Mouse (Mus musculus) myocyte (in vitro differentiated cells): ENCODE measurements at regions not wholly inside any gene's neighbourhood (a gene's known extent, or its start where the extent isn't known, plus 50 kb on each side); places are given as distances from the start of the nearest gene placed in this dataset.

Experiments used
- H3K27me3 ChIP-seq: one replicate; pipeline ENCODE4 v1.6.1; 2011; ENCODE audit not compliant: control insufficient read depth, insufficient read depth, insufficient read length
- H3K36me3 ChIP-seq: one replicate; pipeline ENCODE4 v1.6.1; 2011; ENCODE audit not compliant: control insufficient read depth, insufficient read depth
- H3K4me2 ChIP-seq: one replicate; pipeline ENCODE4 v1.6.1; 2011; ENCODE audit warnings: low read depth, control low read depth
- H3K4me3 ChIP-seq: one replicate; pipeline ENCODE4 v1.5.1; 2011; ENCODE audit warnings: mild to moderate bottlenecking, control low read depth, moderate library complexity
- H3K79me2 ChIP-seq: one replicate; pipeline ENCODE4 v1.6.1; 2011; ENCODE audit not compliant: control insufficient read depth, insufficient read depth
- H3ac ChIP-seq: one replicate; pipeline ENCODE4 v1.6.1; 2011; ENCODE audit not compliant: control insufficient read depth, insufficient read length
- CEBPB ChIP-seq: IDR thresholded peaks from 2 replicates; pipeline ENCODE4 v1.6.1; 2011; ENCODE audit warnings: mild to moderate bottlenecking, moderate library complexity; ENCODE audit not compliant: poor library complexity, insufficient read depth, severe bottlenecking
- E2F4 ChIP-seq: IDR thresholded peaks from one replicate; pipeline ENCODE4 v1.6.1; 2011; ENCODE audit warnings: mild to moderate bottlenecking, control low read depth, moderate library complexity; ENCODE audit not compliant: insufficient read depth
- MAX ChIP-seq: IDR thresholded peaks from one replicate; pipeline ENCODE4 v1.6.1; 2011; ENCODE audit warnings: low read depth, mild to moderate bottlenecking, control low read depth
- MYOD1 ChIP-seq, 3 experiments: IDR thresholded peaks; one replicate each; pipeline ENCODE4 v1.6.1; 2011; ENCODE audit warnings: control low read depth in 2 of 3, low read depth in 2 of 3, mild to moderate bottlenecking in 2 of 3, moderate library complexity in 1 of 3; ENCODE audit not compliant: insufficient read length in 2 of 3, control insufficient read depth in 1 of 3
- MYOG ChIP-seq, 3 experiments: IDR thresholded peaks; one replicate each; pipeline ENCODE4 v1.6.1; 2011; ENCODE audit warnings: control low read depth in 2 of 3, low read depth in 2 of 3, mild to moderate bottlenecking in 2 of 3; ENCODE audit not compliant: insufficient read length in 2 of 3, control insufficient read depth in 1 of 3, insufficient read depth in 1 of 3
- POLR2A ChIP-seq: IDR thresholded peaks from one replicate; pipeline ENCODE4 v1.6.1; 2011; ENCODE audit warnings: low read depth, mild to moderate bottlenecking, control low read depth, moderate library complexity; ENCODE audit not compliant: insufficient read length
- POLR2AphosphoS2 ChIP-seq: IDR thresholded peaks from one replicate; pipeline ENCODE4 v1.6.1; 2011; ENCODE audit warnings: low read depth, control low read depth; ENCODE audit not compliant: insufficient read length
- REST ChIP-seq: IDR thresholded peaks from one replicate; pipeline ENCODE4 v1.6.1; 2011; ENCODE audit warnings: mild to moderate bottlenecking, control low read depth, moderate library complexity; ENCODE audit not compliant: insufficient read depth, insufficient read length
- SRF ChIP-seq: IDR thresholded peaks from one replicate; pipeline ENCODE4 v1.6.1; 2011; ENCODE audit warnings: low read depth; ENCODE audit not compliant: control insufficient read depth, insufficient read length
- TCF12 ChIP-seq: IDR thresholded peaks from one replicate; pipeline ENCODE4 v1.6.1; 2011; ENCODE audit warnings: mild to moderate bottlenecking, control low read depth; ENCODE audit not compliant: poor library complexity, insufficient read depth, severe bottlenecking
- TCF3 ChIP-seq: IDR thresholded peaks from one replicate; pipeline ENCODE4 v1.6.1; 2011; ENCODE audit warnings: low read depth, control low read depth; ENCODE audit not compliant: insufficient read length
- USF1 ChIP-seq: IDR thresholded peaks from one replicate; pipeline ENCODE4 v1.6.1; 2011; ENCODE audit warnings: low read depth, mild to moderate bottlenecking, control low read depth, moderate library complexity

DNA sequence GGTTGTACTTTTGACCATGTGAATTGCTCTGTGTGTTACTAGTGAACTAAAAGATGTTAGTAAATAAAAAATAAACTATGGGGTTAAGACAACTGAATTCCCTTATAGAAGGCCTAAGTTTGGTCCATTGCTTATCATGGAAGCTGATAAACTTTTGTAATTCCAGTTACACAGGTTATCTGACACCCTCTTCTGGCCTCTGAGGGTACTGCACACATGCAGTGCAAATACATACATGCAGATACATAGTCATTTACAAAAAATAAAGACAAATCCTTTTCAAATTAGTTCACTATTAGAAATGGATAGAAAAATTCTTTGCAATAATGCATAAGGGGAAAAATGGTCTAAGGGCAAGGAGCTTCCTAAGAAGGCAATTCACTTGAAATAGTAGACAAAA is 156.4 kb downstream of the Tshz3 start:
- no peaks in the 10 kb centered on the region for H3K36me3 ChIP-seq
- no peaks in the 10 kb centered on the region for H3K27me3 ChIP-seq

DNA sequence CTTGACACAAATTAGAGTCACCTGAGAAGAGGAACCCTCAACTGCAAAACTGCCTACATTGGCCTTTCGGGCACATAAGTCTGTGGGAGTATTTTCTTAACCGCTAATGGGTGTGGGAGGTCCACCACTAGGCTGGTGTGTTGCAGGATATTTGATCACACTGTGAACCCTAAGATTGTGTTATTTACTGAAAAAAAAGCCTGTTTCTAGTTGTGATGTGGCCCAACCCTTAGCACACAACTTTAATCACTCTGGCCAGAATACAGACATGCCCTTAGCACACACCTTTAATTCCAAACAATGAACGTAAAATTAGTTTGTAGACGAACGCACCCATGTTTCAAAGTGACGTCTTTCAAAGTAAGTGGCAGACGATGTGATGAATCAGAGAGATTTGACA is 161.5 kb downstream of the Tshz3 start:
- Histone ChIP-seq H3K4me3 (no peak overlapping the region), H3ac (no peak overlapping the region)
- TF ChIP-seq E2F4 (no peak), POLR2AphosphoS2 (no peak), TCF3 (no peak), MYOG (IDR thresholded peaks at IDR 0.05; ENCODE audit: control insufficient read depth in 1 of 3, insufficient read depth in 1 of 3, insufficient read length in 2 of 3, low read depth in 2 of 3) (no peak), USF1 (no peak), MYOD1 (IDR thresholded peaks at IDR 0.05; ENCODE audit: control insufficient read depth in 1 of 3, insufficient read length in 2 of 3, low read depth in 2 of 3) (no peak), POLR2A (no peak), MAX (no peak), REST (no peak), TCF12 (no peak), SRF (no peak), CEBPB (no peak)

More for the DNA sequence above, 156.4 kb downstream of the Tshz3 start:
- TF ChIP-seq POLR2AphosphoS2 (no peak), USF1 (no peak), MYOD1 (IDR thresholded peaks at IDR 0.05; ENCODE audit: control insufficient read depth in 1 of 3, insufficient read length in 2 of 3, low read depth in 2 of 3) (no peak), MYOG (IDR thresholded peaks at IDR 0.05; ENCODE audit: control insufficient read depth in 1 of 3, insufficient read depth in 1 of 3, insufficient read length in 2 of 3, low read depth in 2 of 3) (no peak), TCF3 (no peak)
- Histone ChIP-seq H3K79me2 (no peaks in the 10 kb centered on the region), H3K4me2 (no peak overlapping the region), H3ac (no peak overlapping the region), H3K4me3 (no peak overlapping the region)

DNA sequence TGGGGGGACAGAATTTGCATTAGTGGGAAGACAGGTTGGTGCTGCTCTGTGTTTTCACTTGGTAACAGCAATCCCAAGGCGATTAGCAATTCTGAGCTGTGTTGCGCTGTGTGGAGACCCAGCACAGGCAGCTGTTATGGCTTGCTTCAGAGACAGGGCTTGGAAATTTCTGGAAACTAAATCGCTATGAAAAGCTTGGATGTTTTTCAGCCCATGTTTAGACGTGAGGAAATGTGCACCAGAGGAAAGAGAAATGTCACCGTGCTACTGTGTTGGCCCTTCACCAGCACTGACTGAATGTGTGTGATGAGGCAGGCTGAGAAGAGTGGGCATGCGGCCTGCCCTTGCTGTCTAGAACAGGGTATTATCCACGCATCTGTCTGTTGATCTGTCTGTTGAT is 164.6 kb downstream of the Tshz3 start:
- Histone ChIP-seq H3ac (no peak overlapping the region), H3K4me3 (no peak overlapping the region), H3K36me3 (no peaks in the 10 kb centered on the region), H3K27me3 (no peaks in the 10 kb centered on the region), H3K4me2 (no peak overlapping the region), H3K79me2 (no peaks in the 10 kb centered on the region)
- TF ChIP-seq MAX (no peak), USF1 (no peak), POLR2AphosphoS2 (no peak), SRF (no peak), CEBPB (no peak), E2F4 (no peak), REST (no peak), MYOG (IDR thresholded peaks at IDR 0.05; ENCODE audit: control insufficient read depth in 1 of 3, insufficient read depth in 1 of 3, insufficient read length in 2 of 3, low read depth in 2 of 3) (no peak), TCF3 (no peak), POLR2A (no peak), TCF12 (no peak), MYOD1 (IDR thresholded peaks at IDR 0.05; ENCODE audit: control insufficient read depth in 1 of 3, insufficient read length in 2 of 3, low read depth in 2 of 3) (no peak)

More for the DNA sequence above, 161.5 kb downstream of the Tshz3 start:
- no peaks in the 10 kb centered on the region for H3K27me3 ChIP-seq
- no peaks in the 10 kb centered on the region for H3K36me3 ChIP-seq
- H3K4me2 ChIP-seq = no peak overlapping the region
- no peaks in the 10 kb centered on the region for H3K79me2 ChIP-seq

DNA sequence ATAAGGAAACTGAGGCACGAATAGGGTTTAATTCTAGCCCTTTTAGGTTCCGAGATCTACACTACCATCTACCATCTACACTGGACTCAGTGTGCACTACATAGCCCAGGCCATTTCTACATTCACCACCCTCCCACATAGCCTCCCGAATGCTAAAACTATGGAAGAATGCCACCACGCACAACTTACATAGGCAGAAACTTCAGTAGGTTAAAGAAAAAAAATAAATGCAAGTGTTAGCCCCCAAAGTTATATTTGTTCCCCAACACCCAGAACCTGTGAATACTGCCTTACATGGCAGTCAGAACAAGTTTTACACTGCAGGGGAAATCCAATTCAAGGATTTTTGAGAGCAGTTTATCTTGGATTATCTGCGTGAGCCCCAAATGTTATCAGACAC is 165.8 kb downstream of the Tshz3 start:
- TF ChIP-seq SRF (no peak), TCF3 (no peak), POLR2A (no peak)

DNA sequence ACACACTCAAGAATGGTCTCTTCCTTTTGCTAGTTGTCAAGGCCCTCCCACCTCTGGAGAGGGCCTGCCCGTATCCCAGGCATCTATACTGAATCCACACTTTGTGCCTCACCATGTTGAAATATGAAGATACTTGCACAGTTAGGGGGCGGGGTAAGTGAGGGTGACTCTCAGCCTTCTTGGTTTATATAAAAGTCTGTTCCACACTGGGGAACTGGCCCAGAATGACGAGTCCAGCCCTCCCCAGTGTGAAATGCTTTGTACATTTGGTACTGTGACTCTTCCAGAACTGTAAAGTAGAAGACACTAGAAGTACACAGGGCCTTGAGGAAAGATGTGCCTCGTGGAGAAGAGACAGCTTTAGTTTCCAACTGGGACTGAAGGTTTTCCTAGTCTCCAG is 166.8 kb downstream of the Tshz3 start:
- H3K27me3 ChIP-seq = no peaks in the 10 kb centered on the region
- H3K4me2 ChIP-seq = no peak overlapping the region
- H3K36me3 ChIP-seq = no peaks in the 10 kb centered on the region
- no peak for TF ChIP-seq TCF3
- TF ChIP-seq MYOG (IDR thresholded peaks at IDR 0.05; ENCODE audit: control insufficient read depth in 1 of 3, insufficient read depth in 1 of 3, insufficient read length in 2 of 3, low read depth in 2 of 3) = no peak
- TF ChIP-seq POLR2AphosphoS2 = no peak
- TF ChIP-seq E2F4 = no peak
- no peaks in the 10 kb centered on the region for H3K79me2 ChIP-seq
- no peak overlapping the region for H3ac ChIP-seq
- no peak overlapping the region for H3K4me3 ChIP-seq

More for the DNA sequence above, 165.8 kb downstream of the Tshz3 start:
- Histone ChIP-seq H3K4me3 (no peak overlapping the region), H3K4me2 (no peak overlapping the region), H3ac (no peak overlapping the region), H3K36me3 (no peaks in the 10 kb centered on the region), H3K27me3 (no peaks in the 10 kb centered on the region), H3K79me2 (no peaks in the 10 kb centered on the region)

DNA sequence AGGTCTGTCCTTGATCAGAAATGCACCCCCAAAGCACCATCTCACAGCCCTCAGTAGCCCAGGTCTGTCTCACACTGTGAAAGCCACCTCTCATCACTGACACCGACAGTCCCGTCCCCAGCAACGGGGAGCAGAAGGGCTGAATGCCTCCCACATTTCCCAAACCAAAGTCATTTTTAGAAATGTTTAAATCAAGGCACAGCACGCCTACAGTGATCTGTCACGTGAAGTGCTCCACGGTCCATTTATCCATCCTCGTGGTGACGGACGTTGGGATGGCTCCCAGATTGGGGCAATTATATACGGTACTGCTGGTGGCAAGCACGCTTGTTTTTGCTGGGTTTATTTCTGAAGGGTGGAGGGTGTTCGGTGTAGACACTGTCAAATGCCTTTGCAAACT is 168.7 kb downstream of the Tshz3 start:
- Histone ChIP-seq H3K4me3 (no peak overlapping the region), H3K36me3 (no peaks in the 10 kb centered on the region), H3K4me2 (no peak overlapping the region), H3K79me2 (no peaks in the 10 kb centered on the region), H3ac (no peak overlapping the region), H3K27me3 (no peaks in the 10 kb centered on the region)
- TF ChIP-seq TCF12 (no peak), MYOD1 (IDR thresholded peaks at IDR 0.05; ENCODE audit: control insufficient read depth in 1 of 3, insufficient read length in 2 of 3, low read depth in 2 of 3) (no peak), MYOG (IDR thresholded peaks at IDR 0.05; ENCODE audit: control insufficient read depth in 1 of 3, insufficient read depth in 1 of 3, insufficient read length in 2 of 3, low read depth in 2 of 3) (no peak), REST (no peak), USF1 (no peak), TCF3 (no peak), MAX (no peak), SRF (no peak), POLR2A (no peak), POLR2AphosphoS2 (no peak), CEBPB (no peak), E2F4 (no peak)
